Mouse (Mus musculus) kidney, adult 2 months (tissue): Measurements from ENCODE around the gene Npb. TPM values are rescaled to one million over a fixed set of nuclear protein-coding genes. Genes with fewer than 3 reads are reported as not detected.

Source experiments
- DNase-seq: peaks from one replicate; pipeline ENCODE4 v3.0.0; 2021
- H3K27ac ChIP-seq: fragments of 200-500 bp; 2 replicates; pipeline ENCODE4 v1.5.1; 2012; ENCODE audit warnings: low read depth, low read length, control low read depth, inconsistent platforms; ENCODE audit not compliant: insufficient read depth
- H3K27me3 ChIP-seq: fragments of 200-500 bp; replicated peaks from 2 replicates; pipeline ENCODE4 v1.6.1; 2012; ENCODE audit warnings: mild to moderate bottlenecking, moderate library complexity, low read length, inconsistent platforms; ENCODE audit not compliant: control insufficient read depth, insufficient read depth
- H3K36me3 ChIP-seq: fragments of 200-500 bp; 2 replicates; pipeline ENCODE4 v1.6.1; 2012; ENCODE audit warnings: mild to moderate bottlenecking, moderate library complexity, low read length, inconsistent platforms; ENCODE audit not compliant: control insufficient read depth, insufficient read depth
- H3K4me1 ChIP-seq: fragments of 200-500 bp; 2 replicates; pipeline ENCODE4 v1.6.1; 2011; ENCODE audit warnings: low read length; ENCODE audit not compliant: control insufficient read depth, insufficient read depth
- H3K4me3 ChIP-seq: fragments of 200-500 bp; 2 replicates; pipeline ENCODE4 v1.5.1; 2011; ENCODE audit warnings: mild to moderate bottlenecking, low read depth, low read length, control low read depth; ENCODE audit not compliant: insufficient read depth
- CTCF ChIP-seq: fragments of 200-500 bp; conservative IDR thresholded peaks from 2 replicates; pipeline ENCODE4 v1.5.1; 2011; ENCODE audit warnings: low read depth, mild to moderate bottlenecking, control low read depth, low read length, moderate library complexity, mixed read lengths; ENCODE audit not compliant: insufficient read depth, insufficient read length
- POLR2A ChIP-seq: fragments of 200-500 bp; IDR thresholded peaks from one replicate; pipeline ENCODE4 v1.6.1; 2011; ENCODE audit warnings: low read depth, low read length, control low read depth
- WGBS: fragments of 180-500 bp; shearing (Covaris S2); methylation state at CpG from one replicate; pipeline ENCODE4 v1.1.7; 2018; 5-methylcytosine and 5-hydroxymethylcytosine counted together
- polyA plus RNA-seq: library from polyadenylated mRNA; depleted of rRNA; stranded (reverse); fragments of >200 nt; gene quantifications from 2 replicates; pipeline ENCODE4 v1.2.3, GENCODE M21; 2012

Gene Npb
- polyA plus RNA-seq, 1 experiment: 7.7 TPM

DNA sequence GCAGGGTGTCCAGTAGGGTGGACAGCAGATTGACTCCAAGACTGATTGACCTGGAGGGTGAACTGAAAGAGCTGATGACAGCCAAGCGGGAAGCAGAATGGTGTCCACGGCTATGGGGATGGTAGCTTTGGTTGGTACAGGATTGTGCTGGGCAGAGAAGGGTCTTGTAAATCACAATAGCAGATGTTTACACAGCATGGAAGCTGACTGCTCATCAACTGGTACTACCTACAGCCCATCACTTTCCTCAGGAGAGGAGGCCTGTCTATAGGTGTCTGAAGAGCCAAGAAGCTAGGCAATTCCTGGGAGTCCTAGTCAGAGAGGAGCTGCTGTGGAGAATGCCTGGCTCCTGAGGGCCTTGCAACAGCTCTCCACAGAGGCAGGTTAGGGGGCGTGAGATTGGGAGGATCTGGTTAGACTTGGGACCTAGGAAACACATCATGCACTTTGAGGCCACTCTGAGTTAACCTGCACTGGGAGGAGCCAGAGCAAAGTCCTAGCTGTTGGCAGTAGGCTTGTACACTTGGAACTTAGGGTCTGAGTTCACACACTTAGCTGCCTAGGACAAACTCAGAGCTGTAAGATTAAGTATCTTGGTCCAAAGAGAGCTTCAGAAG lies 31.8 kb upstream of the Npb start:
- DNase-seq: peak; percentile 94
- H3K4me1 ChIP-seq: peaks cover 44% of the 10 kb centered on the region
- peak overlapping the region; percentile 92 for H3K27ac ChIP-seq
- H3K4me3 ChIP-seq: no peak overlapping the region
- H3K36me3 ChIP-seq: peaks cover 3% of the 10 kb centered on the region
- no peaks in the 10 kb centered on the region for H3K27me3 ChIP-seq
- 62% methylated on average over 3 of the region's 3 CpGs for WGBS
- TF ChIP-seq CTCF (no peak), POLR2A (peak; percentile 30)

DNA sequence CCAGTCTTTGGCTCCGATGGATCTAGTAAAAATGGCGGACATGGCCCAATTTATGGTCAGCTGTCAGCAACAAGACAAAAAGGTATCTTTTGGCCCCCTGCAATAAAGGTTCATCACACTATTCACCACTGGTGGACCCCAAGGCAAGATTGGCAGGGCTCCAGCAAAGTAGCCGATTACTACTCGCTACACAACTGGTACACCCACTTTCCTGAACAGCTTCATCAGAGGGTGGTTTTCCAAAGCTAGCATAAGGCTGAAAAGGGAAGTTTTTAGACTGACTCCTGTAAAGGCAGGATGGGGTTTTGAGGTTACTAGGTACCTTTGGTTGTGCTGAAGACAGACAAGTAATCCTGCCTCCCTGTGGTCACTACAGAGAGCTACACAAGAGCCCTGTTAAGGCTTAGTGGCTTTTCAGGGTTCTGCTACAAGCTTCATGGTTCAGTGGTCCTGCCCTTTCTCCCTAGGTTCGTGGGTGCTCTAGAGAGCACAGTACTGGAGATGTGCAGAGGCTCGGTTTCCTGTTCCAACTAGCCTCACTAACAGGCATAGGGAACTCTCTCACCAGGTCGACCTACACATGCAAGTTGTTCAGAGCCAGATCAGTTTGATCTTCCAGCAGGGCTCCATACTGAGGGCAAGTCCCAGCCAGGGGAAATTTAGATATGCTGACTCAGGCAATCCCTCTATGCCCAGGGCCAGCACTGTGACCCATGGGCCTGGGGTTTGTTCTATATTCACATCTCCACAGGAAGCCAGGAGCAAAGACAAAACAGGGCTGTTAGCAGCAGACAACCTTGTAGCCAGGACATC lies 30.9 kb upstream of the Npb start:
- peak; percentile 82 for DNase-seq
- no peaks in the 10 kb centered on the region for H3K27me3 ChIP-seq
- 49% methylated on average over 7 of the region's 7 CpGs for WGBS
- H3K4me3 ChIP-seq: peak overlapping the region; percentile 22
- peaks cover 38% of the 10 kb centered on the region for H3K4me1 ChIP-seq
- H3K36me3 ChIP-seq: peaks cover 3% of the 10 kb centered on the region
- peak overlapping the region; percentile 92 for H3K27ac ChIP-seq
- peak; percentile 49; the same call in 1 of the 2 replicates for TF ChIP-seq CTCF
- no peak for TF ChIP-seq POLR2A

DNA sequence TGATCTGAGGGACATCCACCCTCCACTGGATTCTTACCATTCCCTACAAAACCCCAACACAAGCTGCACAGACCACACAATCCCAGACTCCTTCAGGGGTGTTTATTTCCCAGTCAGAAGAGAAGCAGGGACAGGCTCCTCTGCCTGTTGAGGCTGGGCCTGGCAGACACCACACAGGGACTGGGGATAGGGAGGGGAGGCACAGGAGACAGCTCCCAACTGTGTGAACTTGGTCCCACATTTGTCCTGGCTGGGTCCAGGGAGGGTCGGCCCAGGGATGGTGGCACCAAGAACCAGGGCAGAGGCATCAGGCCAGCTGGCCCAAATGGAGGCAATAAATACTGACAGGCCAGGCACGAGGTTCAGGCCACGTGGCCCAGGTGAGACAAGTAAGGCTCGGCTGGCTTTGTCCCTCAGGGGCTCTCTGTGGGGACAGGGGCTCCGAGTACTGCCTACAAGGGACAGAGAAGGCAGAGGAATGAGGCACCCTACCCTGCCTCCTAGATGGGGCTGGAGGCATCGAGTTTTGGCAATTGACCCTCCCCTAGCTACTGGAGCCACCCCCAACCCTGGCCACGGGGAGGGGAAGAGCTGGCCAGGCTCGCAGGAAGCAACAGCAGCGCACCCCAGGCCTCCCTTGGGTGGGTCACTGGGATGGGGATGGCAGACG lies 30.1 kb upstream of the Npb start:
- Histone ChIP-seq H3K36me3 (peaks cover 3% of the 10 kb centered on the region), H3K4me1 (peaks cover 38% of the 10 kb centered on the region), H3K27ac (peak overlapping the region; percentile 61), H3K4me3 (no peak overlapping the region), H3K27me3 (no peaks in the 10 kb centered on the region)
- TF ChIP-seq CTCF: no peak
- no peak for TF ChIP-seq POLR2A
- DNase-seq: peak; percentile 75
- 45% methylated on average over 10 of the region's 10 CpGs for WGBS

DNA sequence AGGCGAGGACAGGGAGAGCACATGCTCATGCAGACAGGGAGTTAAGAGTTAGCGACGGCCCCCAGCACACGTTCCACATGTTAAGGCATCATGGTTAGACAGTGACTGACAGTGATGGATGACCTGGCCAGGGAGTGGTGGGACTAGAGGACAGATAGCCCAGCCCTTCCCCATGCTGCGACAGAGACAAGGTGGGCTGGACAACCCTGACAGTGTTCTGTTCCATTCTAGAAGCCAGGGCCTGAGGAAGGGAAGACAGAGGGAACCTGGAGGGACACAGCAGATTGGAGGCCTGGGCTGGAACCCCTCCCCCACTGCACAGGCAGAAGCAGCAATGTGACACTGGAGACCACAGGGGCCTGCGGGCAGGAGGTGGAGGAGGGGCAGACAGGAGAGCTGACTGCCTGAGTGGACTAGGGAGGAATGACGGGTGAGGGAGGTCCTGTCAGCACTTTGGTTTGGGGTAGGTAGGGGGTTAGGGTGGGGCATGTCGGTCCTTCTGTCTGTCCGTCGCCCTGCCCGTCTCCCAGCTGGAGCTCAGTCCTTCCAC lies 29.5 kb upstream of the Npb start:
- H3K36me3 ChIP-seq: peaks cover 3% of the 10 kb centered on the region
- H3K4me3 ChIP-seq: no peak overlapping the region
- peak overlapping the region; percentile 61 for H3K27ac ChIP-seq
- TF ChIP-seq POLR2A (no peak), CTCF (no peak)
- peaks cover 38% of the 10 kb centered on the region for H3K4me1 ChIP-seq
- 65% methylated on average over 11 of the region's 11 CpGs for WGBS
- peak; percentile 27 for DNase-seq
- H3K27me3 ChIP-seq: no peaks in the 10 kb centered on the region

DNA sequence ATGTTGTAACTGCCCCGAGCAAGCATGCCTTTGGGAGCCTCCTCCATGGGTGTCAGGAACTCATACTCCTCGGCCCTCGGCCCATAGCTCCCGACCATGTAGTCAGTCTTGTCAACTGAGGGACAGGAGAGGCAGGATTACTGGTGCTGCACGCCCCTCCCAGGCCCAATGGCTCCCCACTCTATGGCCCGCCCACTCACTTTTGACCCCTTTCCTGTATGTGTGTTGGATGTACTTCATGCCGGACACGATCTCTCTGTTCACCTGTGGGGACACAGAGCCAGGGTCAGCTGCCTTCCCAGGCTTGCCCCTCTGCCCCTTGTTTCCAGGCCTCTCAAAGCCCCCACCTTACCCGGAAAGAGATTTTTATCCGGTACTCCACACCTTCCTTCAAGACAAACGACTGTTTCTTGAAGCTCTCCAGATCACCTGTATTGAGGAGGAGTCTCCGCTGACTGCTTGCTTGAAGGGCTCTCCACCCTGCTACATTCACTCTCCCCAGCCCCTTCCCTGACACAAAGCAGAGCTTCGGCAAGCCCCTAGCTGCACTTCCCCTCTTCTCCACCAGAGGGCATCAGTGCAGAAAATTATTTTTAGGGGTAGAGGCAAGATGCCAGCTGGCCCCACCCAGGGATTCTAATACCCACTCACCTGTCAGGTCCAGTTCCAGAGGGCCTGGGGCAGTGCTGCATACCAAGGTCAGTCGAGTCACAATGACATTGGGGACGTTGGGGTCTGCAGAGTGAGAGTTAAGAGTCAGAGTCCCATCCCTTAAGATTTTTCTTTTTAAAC lies 28.8 kb upstream of the Npb start:
- WGBS: 39% methylated on average over 15 of the region's 15 CpGs
- peak overlapping the region; percentile 98 for H3K27ac ChIP-seq
- peak; percentile 72 for TF ChIP-seq CTCF
- no peak for TF ChIP-seq POLR2A
- H3K4me1 ChIP-seq: peaks cover 38% of the 10 kb centered on the region
- H3K36me3 ChIP-seq: peaks cover 3% of the 10 kb centered on the region
- DNase-seq: peak; percentile 75
- H3K27me3 ChIP-seq: no peaks in the 10 kb centered on the region
- H3K4me3 ChIP-seq: peak overlapping the region; percentile 95

DNA sequence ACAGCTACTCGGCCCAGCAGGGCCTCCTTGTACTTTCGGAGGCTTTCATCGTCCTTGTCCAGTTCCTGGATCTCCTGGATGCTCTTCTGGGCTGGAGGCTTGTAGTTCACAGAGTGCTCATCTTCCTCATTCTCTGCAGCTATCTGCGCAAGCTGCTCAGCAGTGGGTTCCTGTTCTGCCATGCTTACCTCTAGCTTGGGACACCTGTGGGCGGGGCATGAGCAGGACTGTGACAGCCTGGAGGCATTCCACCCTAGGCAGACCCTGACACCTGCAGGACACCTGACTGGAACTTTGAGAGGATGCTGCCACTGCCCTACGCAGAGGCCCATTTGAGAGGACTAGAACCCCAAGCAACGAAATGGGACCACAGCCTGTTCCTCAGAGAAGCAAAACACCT lies 28.1 kb upstream of the Npb start:
- Histone ChIP-seq H3K4me1 (peaks cover 38% of the 10 kb centered on the region), H3K27me3 (no peaks in the 10 kb centered on the region), H3K27ac (peak overlapping the region; percentile 98), H3K36me3 (peaks cover 3% of the 10 kb centered on the region), H3K4me3 (peak overlapping the region; percentile 95)
- peak; percentile 49 for DNase-seq
- TF ChIP-seq POLR2A: no peak
- no peak for TF ChIP-seq CTCF
- 31% methylated on average over 7 of the region's 7 CpGs for WGBS
